Mouse (Mus musculus) layer of hippocampus, adult 8-10 months (tissue): ENCODE data around the gene Arhgap44. TPM values are rescaled to one million over a fixed set of nuclear protein-coding genes. Genes with fewer than 3 reads are reported as not detected.

Source experiments
- DNase-seq, 2 experiments: peaks; one replicate each; pipeline ENCODE4 v3.0.0; 2022; ENCODE audit warnings: low spot score in 2 of 2
- total RNA-seq, 4 experiments: library from RNA; stranded (reverse); gene quantifications; 2 replicates each; pipeline ENCODE4 v1.2.4; 2022

Arhgap44 gene
- total RNA-seq, 4 experiments from 2014 or later, result 110 to 119 (median 112) TPM

- no peak for DNase-seq
Measured at GRCm38 (mm10) chr11:65137145-65137652, 25.6 kb downstream of the Arhgap44 start.

- peak; percentile 48 to 58 for DNase-seq
Measured at GRCm38 (mm10) chr11:65135251-65135739, 27.5 kb downstream of the Arhgap44 start.

GRCm38 (mm10) chr11:65133661-65134060, 29.1 kb downstream of the Arhgap44 start:
- DNase-seq, result no peak

GRCm38 (mm10) chr11:65129110-65129509, 33.7 kb downstream of the Arhgap44 start:
- no peak for DNase-seq

GRCm38 (mm10) chr11:65128666-65129065, 34.1 kb downstream of the Arhgap44 start:
- DNase-seq, result no peak

GRCm38 (mm10) chr11:65126566-65126965, 36.2 kb downstream of the Arhgap44 start:
- peak; percentile 31 to 45 for DNase-seq

GRCm38 (mm10) chr11:65124913-65125418, 37.8 kb downstream of the Arhgap44 start:
- peak in 1 of 2 experiments; percentile 40 for DNase-seq

GRCm38 (mm10) chr11:65120276-65120675, 42.5 kb downstream of the Arhgap44 start:
- DNase-seq, result no peak

GRCm38 (mm10) chr11:65115811-65116210, 47.0 kb downstream of the Arhgap44 start:
- DNase-seq, result no peak

- DNase-seq, result no peak
Measured at GRCm38 (mm10) chr11:65112086-65112485, 50.7 kb downstream of the Arhgap44 start.

- no peak for DNase-seq
Measured at GRCm38 (mm10) chr11:65111651-65112050, 51.1 kb downstream of the Arhgap44 start.

- DNase-seq, result no peak
Measured at GRCm38 (mm10) chr11:65110058-65110457, 52.7 kb downstream of the Arhgap44 start.

GRCm38 (mm10) chr11:65107734-65108171, 55.0 kb downstream of the Arhgap44 start:
- no peak for DNase-seq

GRCm38 (mm10) chr11:65107151-65107550, 55.6 kb downstream of the Arhgap44 start:
- no peak for DNase-seq

GRCm38 (mm10) chr11:65104076-65104475, 58.7 kb downstream of the Arhgap44 start:
- DNase-seq, result no peak

- no peak for DNase-seq
Measured at GRCm38 (mm10) chr11:65101206-65101605, 61.6 kb downstream of the Arhgap44 start.

- DNase-seq, result no peak
Measured at GRCm38 (mm10) chr11:65100031-65100430, 62.7 kb downstream of the Arhgap44 start.

- no peak for DNase-seq
Measured at GRCm38 (mm10) chr11:65097526-65098070, 65.2 kb downstream of the Arhgap44 start.

- DNase-seq, result no peak
Measured at GRCm38 (mm10) chr11:65096866-65097265, 65.9 kb downstream of the Arhgap44 start.

- no peak for DNase-seq
Measured at GRCm38 (mm10) chr11:65092851-65093250, 69.9 kb downstream of the Arhgap44 start.

- DNase-seq, result no peak
Measured at GRCm38 (mm10) chr11:65090386-65090785, 72.4 kb downstream of the Arhgap44 start.

- no peak for DNase-seq
Measured at GRCm38 (mm10) chr11:65089982-65090381, 72.8 kb downstream of the Arhgap44 start.

- DNase-seq, result no peak
Measured at GRCm38 (mm10) chr11:65089282-65089681, 73.5 kb downstream of the Arhgap44 start.
